Mouse (Mus musculus) neural tube, embryonic 13.5 days (tissue): ENCODE results near the gene Hip1. TPM values are rescaled to one million over a fixed set of nuclear protein-coding genes. Genes with fewer than 3 reads are reported as not detected.

Experiments used
- ATAC-seq: fragments of 200-750 bp; cut with Nextera tagmentation; 2 replicates; pipeline ENCODE4 v1.8.0; 2017; ENCODE audit warnings: low read depth, mild to moderate bottlenecking, moderate TSS enrichment, moderate library complexity
- H3K27ac ChIP-seq: fragments of 300-500 bp; sonication (generic); replicated peaks from 2 replicates; pipeline ENCODE4 v1.5.1; 2015; ENCODE audit warnings: moderate library complexity, mild to moderate bottlenecking, inconsistent platforms
- H3K27me3 ChIP-seq: fragments of 300-500 bp; sonication (generic); 2 replicates; pipeline ENCODE4 v1.6.1; 2015; ENCODE audit warnings: mild to moderate bottlenecking, inconsistent platforms
- H3K36me3 ChIP-seq: fragments of 300-500 bp; sonication (generic); 2 replicates; pipeline ENCODE4 v1.6.1; 2015; ENCODE audit warnings: mild to moderate bottlenecking, inconsistent platforms
- H3K4me1 ChIP-seq: fragments of 300-500 bp; sonication (generic); replicated peaks from 2 replicates; pipeline ENCODE4 v1.6.1; 2015; ENCODE audit warnings: inconsistent platforms
- H3K4me2 ChIP-seq: fragments of 300-500 bp; sonication (generic); 2 replicates; pipeline ENCODE4 v1.6.1; 2015; ENCODE audit warnings: inconsistent platforms, mild to moderate bottlenecking, moderate library complexity
- H3K4me3 ChIP-seq: fragments of 300-500 bp; sonication (generic); 2 replicates; pipeline ENCODE4 v1.5.1; 2015; ENCODE audit warnings: mild to moderate bottlenecking, inconsistent platforms
- H3K9ac ChIP-seq: fragments of 300-500 bp; sonication (generic); 2 replicates; pipeline ENCODE4 v1.6.1; 2015; ENCODE audit warnings: moderate library complexity, mild to moderate bottlenecking, inconsistent platforms
- H3K9me3 ChIP-seq: fragments of 300-500 bp; sonication (generic); 2 replicates; pipeline ENCODE4 v1.6.1; 2016; ENCODE audit warnings: inconsistent platforms
- WGBS: fragments of 180-500 bp; shearing (Covaris S2); methylation state at CpG from one replicate; pipeline ENCODE4 v1.1.7; 2015; 5-methylcytosine and 5-hydroxymethylcytosine counted together
- polyA plus RNA-seq: library from polyadenylated mRNA; unstranded; fragments of >200 nt; fragmentation: Nextera tagmentation; extraction: Ambion mirVana; gene quantifications from 2 replicates; pipeline ENCODE4 v1.2.1, GENCODE M21; 2015

Gene Hip1
- polyA plus RNA-seq, 1 experiment from 2014 or later: 48.6 TPM

DNA sequence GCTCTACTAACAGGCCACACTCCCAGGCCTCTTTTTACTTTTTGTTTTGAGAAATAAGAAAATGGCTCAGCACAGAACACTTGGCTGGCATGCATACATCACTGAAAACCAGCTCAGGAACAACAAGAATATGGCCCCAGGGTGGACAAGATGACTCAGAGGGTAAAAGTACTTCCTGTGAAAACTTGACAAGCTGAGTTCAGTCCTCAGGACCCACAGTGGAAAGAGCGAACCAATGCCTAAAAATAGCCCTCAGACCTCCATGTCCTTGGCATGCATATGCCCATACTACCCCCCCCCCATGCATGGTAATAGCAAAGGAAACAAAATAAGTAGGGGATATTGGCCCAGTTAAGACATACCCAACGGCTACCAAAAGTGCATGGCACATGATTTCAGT lies 15.0 kb downstream of the Hip1 start:
- Histone ChIP-seq H3K27me3 (no peaks in the 10 kb centered on the region), H3K9ac (no peak overlapping the region), H3K4me3 (no peak overlapping the region), H3K4me2 (no peak overlapping the region), H3K36me3 (peaks cover 11% of the 10 kb centered on the region; the same call in 1 of the 2 replicates), H3K27ac (no peak overlapping the region), H3K4me1 (peaks cover 11% of the 10 kb centered on the region; the same call in 1 of the 2 replicates), H3K9me3 (no peaks in the 10 kb centered on the region)
- ATAC-seq: no peak
- WGBS: 85% methylated on average over 2 of the region's 2 CpGs

DNA sequence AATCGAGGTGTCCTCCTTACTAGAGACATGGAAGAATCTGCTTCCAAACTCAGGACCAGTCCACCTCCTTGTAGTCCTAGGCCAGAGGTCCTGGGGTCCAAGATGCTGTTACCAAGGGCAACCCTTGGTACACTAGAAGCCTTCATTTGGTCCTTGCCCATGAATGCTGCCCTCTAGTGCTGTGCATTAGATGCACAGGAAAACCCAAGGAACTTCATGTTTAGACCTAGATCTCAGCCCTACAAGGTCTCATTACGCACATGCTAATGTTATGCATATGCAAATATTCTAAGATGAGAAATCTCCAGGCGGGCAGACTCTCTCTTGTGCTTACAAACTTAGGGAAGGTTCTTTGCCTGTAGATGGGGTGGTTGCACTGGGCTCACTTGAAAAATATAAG lies 15.6 kb downstream of the Hip1 start:
- Histone ChIP-seq H3K36me3 (peaks cover 11% of the 10 kb centered on the region; the same call in 1 of the 2 replicates), H3K9ac (no peak overlapping the region), H3K4me3 (no peak overlapping the region), H3K27me3 (no peaks in the 10 kb centered on the region), H3K4me2 (no peak overlapping the region), H3K9me3 (no peaks in the 10 kb centered on the region), H3K27ac (no peak overlapping the region), H3K4me1 (peaks cover 11% of the 10 kb centered on the region; the same call in 1 of the 2 replicates)
- WGBS: 84% methylated on average over 3 of the region's 3 CpGs
- no peak for ATAC-seq

DNA sequence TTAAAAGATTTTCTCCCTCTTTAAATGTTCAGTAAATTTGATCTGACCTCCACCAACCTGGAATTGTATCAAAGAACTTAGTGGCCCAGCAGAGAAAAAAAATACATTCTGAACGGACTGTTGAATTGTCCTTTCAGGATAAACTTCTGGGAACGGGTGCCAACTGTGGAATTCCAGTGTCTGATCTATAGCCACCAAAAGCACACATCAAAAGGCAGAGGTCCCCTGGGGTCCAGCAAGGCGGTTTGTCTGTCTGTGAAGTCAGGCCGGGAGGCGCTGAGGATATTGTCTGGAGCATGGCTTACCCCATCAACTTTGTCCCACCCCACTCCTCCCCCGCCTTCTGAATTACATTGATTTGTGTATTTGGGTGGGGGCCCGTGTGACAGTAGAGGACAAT lies 16.9 kb downstream of the Hip1 start:
- peaks cover 11% of the 10 kb centered on the region for H3K36me3 ChIP-seq
- H3K4me2 ChIP-seq: no peak overlapping the region
- no peak for ATAC-seq
- H3K27ac ChIP-seq: no peak overlapping the region
- peaks cover 11% of the 10 kb centered on the region; the same call in 1 of the 2 replicates for H3K4me1 ChIP-seq
- peaks cover 5% of the 10 kb centered on the region; the same call in 1 of the 2 replicates for H3K9me3 ChIP-seq
- no peak overlapping the region for H3K9ac ChIP-seq
- H3K27me3 ChIP-seq: no peaks in the 10 kb centered on the region
- WGBS: 20% methylated on average over 7 of the region's 7 CpGs
- no peak overlapping the region for H3K4me3 ChIP-seq

DNA sequence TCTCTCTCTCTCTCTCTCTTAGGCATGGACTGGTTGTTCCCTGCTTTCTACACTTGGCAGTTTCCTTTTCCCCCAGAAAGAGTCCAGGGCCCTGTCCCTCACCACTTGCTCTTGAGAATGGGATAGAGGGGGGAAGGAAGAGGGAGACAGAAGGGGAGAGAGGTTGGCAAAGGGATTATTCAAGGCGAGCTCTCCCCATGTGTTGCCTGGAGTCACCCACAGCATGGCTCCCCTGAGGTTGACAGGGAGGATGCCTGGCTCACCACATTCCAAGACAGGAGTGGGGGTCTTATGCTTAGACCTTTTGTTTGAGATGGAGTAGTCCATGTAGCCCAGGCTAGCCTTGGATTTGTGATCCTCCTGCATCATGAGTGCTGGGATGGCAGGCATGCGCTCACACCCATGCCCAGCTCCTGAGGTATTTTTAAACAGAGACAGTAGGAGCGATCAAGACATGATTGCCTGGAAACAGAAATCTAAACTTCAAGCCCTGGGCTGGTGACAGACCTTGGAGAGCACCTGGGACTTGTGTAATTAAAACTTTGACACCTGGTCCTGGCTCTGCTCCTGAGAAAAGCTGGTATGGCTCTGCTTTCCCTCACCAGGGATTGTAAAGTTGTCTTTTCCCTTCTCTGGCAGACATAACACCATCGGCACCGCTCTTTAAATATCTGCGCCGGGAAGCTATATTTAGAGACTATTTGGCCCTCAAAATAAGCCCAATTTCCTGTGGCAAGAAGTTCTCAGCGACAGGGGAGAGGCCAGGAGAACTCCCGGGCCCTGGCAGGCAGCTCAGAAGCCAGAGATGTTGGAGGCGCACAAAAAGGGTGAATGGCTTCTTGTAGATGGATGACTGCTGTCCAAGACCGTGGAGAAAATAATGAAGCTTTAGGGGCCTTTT lies 20.0 kb downstream of the Hip1 start:
- peak overlapping the region; percentile 23; the same call in 1 of the 2 replicates for H3K27ac ChIP-seq
- 74% methylated on average over 11 of the region's 11 CpGs for WGBS
- H3K4me2 ChIP-seq: no peak overlapping the region
- H3K27me3 ChIP-seq: no peaks in the 10 kb centered on the region
- peaks cover 11% of the 10 kb centered on the region; the same call in 1 of the 2 replicates for H3K4me1 ChIP-seq
- no peak overlapping the region for H3K9ac ChIP-seq
- peaks cover 5% of the 10 kb centered on the region; the same call in 1 of the 2 replicates for H3K9me3 ChIP-seq
- peaks cover 5% of the 10 kb centered on the region for H3K36me3 ChIP-seq
- H3K4me3 ChIP-seq: no peak overlapping the region
- no peak for ATAC-seq

DNA sequence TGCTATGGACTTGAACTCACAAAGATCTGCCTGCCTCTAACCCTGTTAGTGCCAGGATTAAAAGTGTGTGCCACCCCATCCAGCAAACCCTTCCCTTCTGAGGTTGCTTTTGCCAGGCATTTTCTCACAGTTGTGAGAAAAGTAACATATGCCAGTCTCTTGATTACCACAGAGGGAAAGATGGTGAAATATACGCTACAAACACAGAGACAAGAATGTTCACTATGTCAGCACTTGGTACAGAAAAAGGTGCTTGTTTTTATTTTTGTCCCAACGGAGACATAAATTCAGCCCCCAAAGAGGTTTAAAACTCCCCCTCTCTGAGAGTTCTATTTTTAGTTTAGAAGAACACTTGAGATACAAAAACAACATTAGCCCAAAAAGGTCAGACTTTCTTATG lies 20.8 kb downstream of the Hip1 start:
- Histone ChIP-seq H3K27me3 (no peaks in the 10 kb centered on the region), H3K27ac (no peak overlapping the region), H3K36me3 (peaks cover 5% of the 10 kb centered on the region), H3K4me1 (peaks cover 11% of the 10 kb centered on the region; the same call in 1 of the 2 replicates), H3K9me3 (peaks cover 5% of the 10 kb centered on the region; the same call in 1 of the 2 replicates), H3K4me2 (no peak overlapping the region), H3K4me3 (no peak overlapping the region), H3K9ac (no peak overlapping the region)
- ATAC-seq: no peak
- 91% methylated on average over 2 of the region's 2 CpGs for WGBS

DNA sequence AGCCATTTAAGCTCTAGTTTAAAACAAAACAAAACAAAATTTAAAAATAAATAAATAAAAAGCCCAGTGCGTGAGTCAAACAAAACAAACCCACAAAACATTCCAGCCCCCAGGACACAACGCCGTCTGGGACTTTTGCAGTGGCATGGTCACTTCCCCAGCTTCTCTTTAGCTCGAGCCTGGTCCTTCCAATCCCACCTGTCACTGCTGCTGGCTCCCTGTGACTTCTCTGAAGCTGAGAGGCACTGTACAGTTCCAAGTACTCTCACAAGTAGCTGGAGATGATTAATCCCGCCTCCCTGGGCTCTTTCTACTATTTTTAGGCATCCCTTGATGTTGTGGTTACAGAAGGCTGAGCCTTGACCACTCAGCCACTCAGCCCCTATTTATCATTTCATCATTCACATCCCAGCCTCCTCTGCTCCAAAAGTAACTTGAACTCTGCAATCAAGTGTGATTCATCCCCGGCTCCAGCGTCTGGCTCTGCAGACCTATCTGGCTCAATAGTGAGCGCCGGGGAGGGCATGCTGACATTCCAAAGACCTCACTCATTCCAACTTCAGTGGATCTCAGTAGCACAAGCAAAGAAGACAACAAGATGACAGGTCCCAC lies 22.7 kb downstream of the Hip1 start:
- no peak for ATAC-seq
- H3K9ac ChIP-seq: no peak overlapping the region
- no peak overlapping the region for H3K4me3 ChIP-seq
- H3K27me3 ChIP-seq: no peaks in the 10 kb centered on the region
- H3K4me1 ChIP-seq: 0 out of 2 replicates have a peak, but pooled peaks cover 3% of the 10 kb centered on the region
- H3K4me2 ChIP-seq: no peak overlapping the region
- WGBS: 85% methylated on average over 9 of the region's 9 CpGs
- H3K27ac ChIP-seq: no peak overlapping the region
- H3K36me3 ChIP-seq: peaks cover 2% of the 10 kb centered on the region
- H3K9me3 ChIP-seq: peaks cover 5% of the 10 kb centered on the region; the same call in 1 of the 2 replicates

DNA sequence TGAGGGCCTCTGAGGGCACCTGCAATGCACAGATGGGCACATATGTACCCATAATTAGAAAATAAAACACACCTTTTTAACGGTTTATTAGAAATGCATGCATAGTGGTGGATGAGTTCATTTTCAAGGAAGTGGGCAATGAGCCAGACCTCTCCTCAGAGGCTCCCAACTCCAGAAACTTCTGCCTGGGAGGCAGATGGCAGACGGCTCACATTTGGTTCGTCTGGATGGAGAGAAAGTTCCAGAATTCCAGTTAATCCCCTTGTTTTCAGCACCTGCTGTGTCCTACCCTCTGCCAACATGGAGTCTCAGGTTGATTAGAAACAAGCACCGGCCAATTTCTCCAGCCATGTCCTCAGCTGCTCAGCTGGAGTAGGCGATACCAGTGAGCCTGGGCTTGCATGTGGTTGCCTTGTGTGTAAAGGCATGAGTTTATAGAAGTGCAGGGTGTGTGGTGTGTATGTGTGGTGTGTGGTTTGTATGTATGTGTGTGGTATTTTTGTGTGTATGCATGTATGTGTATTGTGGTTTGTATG lies 27.5 kb downstream of the Hip1 start:
- H3K4me2 ChIP-seq: no peak overlapping the region
- no peaks in the 10 kb centered on the region for H3K27me3 ChIP-seq
- no peak for ATAC-seq
- H3K4me1 ChIP-seq: peaks cover 5% of the 10 kb centered on the region
- WGBS: 76% methylated on average over 5 of the region's 5 CpGs
- peaks cover 21% of the 10 kb centered on the region for H3K36me3 ChIP-seq
- H3K9ac ChIP-seq: no peak overlapping the region
- H3K27ac ChIP-seq: no peak overlapping the region
- H3K9me3 ChIP-seq: peaks cover 12% of the 10 kb centered on the region; the same call in 1 of the 2 replicates
- no peak overlapping the region for H3K4me3 ChIP-seq

DNA sequence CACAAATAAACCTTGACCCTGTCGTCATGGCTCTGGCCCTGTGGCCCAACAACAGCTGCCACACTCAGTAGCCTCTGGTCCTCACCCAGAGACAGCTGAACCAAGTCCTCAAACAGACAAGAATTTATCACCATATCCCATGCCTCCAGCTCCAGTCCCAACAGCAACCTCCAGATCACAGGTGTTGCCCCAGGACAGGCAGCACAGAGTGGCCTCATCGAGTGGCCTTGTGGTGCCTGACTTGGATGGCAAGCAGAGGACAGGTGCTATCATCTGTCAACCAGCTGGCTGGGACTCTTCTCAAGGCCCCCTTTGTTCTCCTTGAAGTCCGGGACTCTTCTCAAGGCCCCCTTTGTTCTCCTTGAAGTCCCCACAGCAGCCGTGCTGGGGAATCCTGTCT lies 31.8 kb downstream of the Hip1 start:
- Histone ChIP-seq H3K27ac (no peak overlapping the region), H3K27me3 (no peaks in the 10 kb centered on the region), H3K36me3 (peaks cover 21% of the 10 kb centered on the region), H3K9me3 (peaks cover 12% of the 10 kb centered on the region; the same call in 1 of the 2 replicates), H3K4me3 (no peak overlapping the region), H3K4me2 (no peak overlapping the region), H3K9ac (no peak overlapping the region), H3K4me1 (peaks cover 24% of the 10 kb centered on the region)
- ATAC-seq: no peak
- WGBS: 28% methylated on average over 4 of the region's 4 CpGs

DNA sequence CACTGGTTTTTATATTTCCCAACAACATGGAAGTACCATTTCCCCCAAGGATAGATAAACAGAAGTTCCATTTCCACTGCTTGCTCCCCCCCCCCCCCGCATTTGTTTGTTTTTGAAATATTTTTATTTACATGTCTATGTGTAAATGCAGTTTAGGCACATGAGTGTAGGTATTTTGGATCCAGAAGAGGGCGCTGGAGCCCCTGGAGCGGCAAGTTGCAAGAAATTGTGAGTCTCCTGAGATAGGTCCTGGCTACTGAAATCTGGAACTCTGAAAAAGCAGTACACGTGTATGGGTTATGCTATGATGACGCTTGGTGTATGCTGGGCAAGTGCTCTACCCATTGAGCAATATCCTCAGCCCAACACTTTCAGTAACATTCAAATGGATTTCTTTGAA lies 33.8 kb downstream of the Hip1 start:
- H3K4me2 ChIP-seq: no peak overlapping the region
- no peak overlapping the region for H3K27ac ChIP-seq
- H3K4me3 ChIP-seq: no peak overlapping the region
- H3K9ac ChIP-seq: no peak overlapping the region
- H3K36me3 ChIP-seq: peaks cover 8% of the 10 kb centered on the region
- peaks cover 11% of the 10 kb centered on the region; the same call in 1 of the 2 replicates for H3K9me3 ChIP-seq
- peaks cover 38% of the 10 kb centered on the region for H3K4me1 ChIP-seq
- 67% methylated on average over 5 of the region's 5 CpGs for WGBS
- no peaks in the 10 kb centered on the region for H3K27me3 ChIP-seq
- ATAC-seq: no peak

DNA sequence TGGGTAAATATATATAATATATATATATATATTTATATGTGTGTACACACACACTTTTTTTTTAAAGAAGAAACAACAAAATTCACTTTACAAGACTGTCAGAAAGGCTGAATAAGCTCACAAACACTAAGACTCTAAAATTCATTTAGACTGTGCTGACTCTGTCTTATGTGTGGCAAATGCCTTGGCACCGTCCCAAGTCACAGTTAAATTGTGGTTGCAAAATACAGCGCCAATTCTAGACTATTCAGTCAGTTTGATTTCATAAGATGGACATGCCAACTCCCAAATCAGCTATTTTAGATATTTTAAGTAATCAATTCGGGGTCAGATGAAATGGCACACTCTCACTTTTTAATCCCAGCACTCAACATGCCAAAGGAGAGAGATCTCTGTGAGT lies 36.6 kb downstream of the Hip1 start:
- Histone ChIP-seq H3K4me3 (no peak overlapping the region), H3K4me1 (peaks cover 35% of the 10 kb centered on the region), H3K36me3 (no peaks in the 10 kb centered on the region), H3K27ac (no peak overlapping the region), H3K9ac (no peak overlapping the region), H3K9me3 (no peaks in the 10 kb centered on the region), H3K27me3 (no peaks in the 10 kb centered on the region), H3K4me2 (no peak overlapping the region)
- no peak for ATAC-seq
- 74% methylated on average over 3 of the region's 3 CpGs for WGBS

DNA sequence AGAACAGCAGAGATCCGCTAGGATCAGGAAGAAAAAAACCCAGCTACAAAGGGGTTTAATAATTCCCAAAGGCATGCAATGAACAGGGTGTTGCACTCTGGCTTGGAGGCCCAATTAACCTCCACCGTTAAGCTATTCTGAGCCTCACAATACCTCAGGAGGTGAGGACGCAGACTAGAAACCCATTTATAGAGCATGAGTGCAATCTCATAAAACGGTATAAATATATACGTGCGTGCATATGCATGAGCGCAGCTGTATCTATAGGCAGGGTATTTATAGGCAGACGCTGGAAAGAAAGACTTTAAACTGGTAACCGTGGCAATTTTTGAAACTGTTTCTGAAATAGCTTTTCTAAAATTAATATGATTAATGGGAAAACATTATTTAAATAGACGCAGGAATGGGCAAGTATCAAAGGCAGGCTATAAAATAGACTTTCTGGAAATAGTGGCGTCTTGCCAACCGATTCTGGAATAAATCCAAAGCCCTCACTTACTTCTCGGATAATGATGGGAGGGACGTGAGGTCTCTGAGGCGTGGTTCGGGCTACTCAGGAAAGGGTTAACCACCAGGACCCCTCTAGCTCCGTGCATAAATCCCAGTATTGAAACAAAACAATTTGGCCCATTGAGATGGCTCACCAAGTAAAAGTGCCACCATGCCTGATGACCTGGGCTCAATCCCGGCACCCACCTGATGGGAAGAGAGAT lies 37.2 kb downstream of the Hip1 start:
- H3K36me3 ChIP-seq: no peaks in the 10 kb centered on the region
- ATAC-seq: 0 out of 2 replicates have a peak, but pooled peaks have one; percentile 37
- no peaks in the 10 kb centered on the region for H3K27me3 ChIP-seq
- H3K27ac ChIP-seq: peak overlapping the region; percentile 59; the same call in 1 of the 2 replicates
- H3K4me3 ChIP-seq: no peak overlapping the region
- H3K9ac ChIP-seq: no peak overlapping the region
- no peak overlapping the region for H3K4me2 ChIP-seq
- peaks cover 33% of the 10 kb centered on the region for H3K4me1 ChIP-seq
- H3K9me3 ChIP-seq: no peaks in the 10 kb centered on the region
- 37% methylated on average over 18 of the region's 18 CpGs for WGBS
